Mouse (Mus musculus) lung, embryonic 14.5 days (tissue): ENCODE measurements around the gene Kctd5. TPM values are rescaled to one million over a fixed set of nuclear protein-coding genes. Genes with fewer than 3 reads are reported as not detected.
A peak's percentile ranks its signal among the peaks of the same experiment; 100 is the strongest.

Experiments used
- ATAC-seq: fragments of 200-750 bp; cut with Nextera tagmentation; 2 replicates; pipeline ENCODE4 v1.8.0; 2017; ENCODE audit warnings: mild to moderate bottlenecking, moderate TSS enrichment, moderate library complexity; ENCODE audit not compliant: insufficient read depth
- DNase-seq: peaks from one replicate; pipeline ENCODE4 v3.0.0-alpha.2; 2015
- H3K27ac ChIP-seq: fragments of 300-500 bp; sonication (generic); 2 replicates; pipeline ENCODE4 v1.5.1; 2014; ENCODE audit warnings: low read depth, mild to moderate bottlenecking, moderate library complexity
- H3K27me3 ChIP-seq: fragments of 300-500 bp; sonication (generic); 2 replicates; pipeline ENCODE4 v1.6.1; 2014; ENCODE audit warnings: low read length, control low read depth; ENCODE audit not compliant: insufficient read depth
- H3K36me3 ChIP-seq: fragments of 300-500 bp; sonication (generic); 2 replicates; pipeline ENCODE4 v1.6.1; 2014; ENCODE audit warnings: control low read depth; ENCODE audit not compliant: insufficient read depth
- H3K4me1 ChIP-seq: fragments of 300-500 bp; sonication (generic); 2 replicates; pipeline ENCODE4 v1.6.1; 2014; ENCODE audit warnings: antibody characterized with exemption, control low read depth; ENCODE audit not compliant: insufficient read depth
- H3K4me2 ChIP-seq: fragments of 300-500 bp; sonication (generic); 2 replicates; pipeline ENCODE4 v1.6.1; 2014; ENCODE audit warnings: mild to moderate bottlenecking
- H3K4me3 ChIP-seq: fragments of 300-500 bp; sonication (generic); 2 replicates; pipeline ENCODE4 v1.5.1; 2014; ENCODE audit warnings: low read depth, low read length
- H3K9ac ChIP-seq: fragments of 300-500 bp; sonication (generic); 2 replicates; pipeline ENCODE4 v1.6.1; 2014
- H3K9me3 ChIP-seq: fragments of 300-500 bp; sonication (generic); 2 replicates; pipeline ENCODE4 v1.6.1; 2016; ENCODE audit warnings: low read depth, low read length, control low read depth
- CTCF ChIP-seq: IDR thresholded peaks from 2 replicates; pipeline ENCODE4 v1.5.1; 2016; ENCODE audit warnings: antibody characterized with exemption, low read depth
- WGBS: fragments of 180-500 bp; shearing (Covaris S2); extraction: QIAGEN DNeasy Blood & Tissue Kit; methylation state at CpG from one replicate; pipeline ENCODE4 v1.1.7; 2014; 5-methylcytosine and 5-hydroxymethylcytosine counted together
- polyA plus RNA-seq: library from polyadenylated mRNA; unstranded; fragments of >200 nt; fragmentation: Nextera tagmentation; extraction: Ambion mirVana; gene quantifications from 2 replicates; pipeline ENCODE4 v1.2.1, GENCODE M21; 2014

Kctd5 gene
- 64.4 and 69.6 TPM in 2 replicates for polyA plus RNA-seq

DNA sequence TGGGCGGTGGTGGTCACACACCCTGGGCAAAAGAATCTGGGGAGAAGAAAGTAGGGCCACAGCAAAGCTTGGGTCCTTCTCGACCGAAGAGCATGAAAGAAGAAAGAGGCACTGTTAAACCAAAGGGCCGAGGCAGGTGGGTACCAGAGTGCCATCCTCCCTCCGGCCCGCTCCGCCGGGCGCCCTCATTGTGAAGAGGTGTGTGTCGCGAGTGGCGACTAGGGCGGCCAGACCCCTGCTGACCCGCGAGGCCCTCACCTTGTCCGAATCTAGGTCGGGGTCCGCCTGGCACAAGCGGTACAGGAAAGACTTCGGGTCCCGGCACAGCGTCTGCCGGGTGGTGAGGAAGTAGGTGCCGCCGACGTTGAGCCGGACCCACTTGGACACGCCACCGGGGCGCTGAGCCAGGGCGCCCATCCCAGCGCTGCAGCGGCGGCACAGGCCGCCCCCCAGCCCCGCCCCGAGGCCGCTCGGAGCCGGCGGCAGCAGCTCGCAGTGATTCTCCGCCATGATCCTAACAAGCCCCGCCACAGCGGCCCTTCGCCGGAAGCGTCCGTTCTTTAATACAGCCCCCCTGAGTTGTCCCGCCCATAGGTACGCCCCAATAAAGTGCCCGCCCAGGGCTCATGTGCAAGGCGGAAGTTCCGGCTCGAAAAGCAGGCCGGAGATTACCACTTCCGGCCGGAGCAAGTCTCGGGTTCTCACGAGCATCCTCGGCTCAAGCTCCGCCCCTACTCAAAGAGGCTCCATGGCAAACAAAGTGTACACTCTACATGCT lies at the start of gene Kctd5:
Gene Kctd5, minus strand, starts transcription at position 567 of the 778 bp plus-strand sequence.
- peak; percentile 99 for ATAC-seq
- Histone ChIP-seq H3K4me2 (peak within 1 kb of the TSS; percentile 76), H3K9ac (peak within 1 kb of the TSS; percentile 95), H3K4me1 (0 out of 2 replicates have a peak, but pooled peaks cover 6% of the 10 kb centered on the region), H3K27ac (peak within 1 kb of the TSS; percentile 80), H3K9me3 (no peaks in the 10 kb centered on the region), H3K36me3 (peaks cover 15% of the 10 kb centered on the region), H3K4me3 (peak within 1 kb of the TSS; percentile 97), H3K27me3 (no peaks in the 10 kb centered on the region)
- peak; percentile 99 for DNase-seq
- WGBS: under 1% methylated on average over 61 of the region's 62 CpGs
- TF ChIP-seq CTCF: no peak

DNA sequence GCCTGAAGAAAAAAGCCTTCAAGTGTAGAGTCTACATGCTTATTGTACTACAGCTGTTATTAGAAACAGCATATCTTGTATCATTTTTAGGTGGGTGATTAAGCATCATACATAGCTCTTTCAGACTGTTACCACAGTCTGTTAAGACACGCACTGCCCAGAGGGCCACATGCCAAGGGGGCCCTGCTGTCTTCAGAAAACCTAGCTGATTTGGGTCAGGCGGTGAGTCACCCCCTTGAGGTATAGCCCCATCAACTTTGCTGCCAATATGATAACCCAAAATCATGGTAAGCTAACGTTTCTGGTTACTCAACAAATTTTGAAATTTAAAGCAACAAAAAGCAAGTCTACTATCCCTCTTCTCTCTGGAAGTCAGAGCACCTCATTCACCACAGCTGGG lies 46.2 kb upstream of the Kctd5 start:
- Histone ChIP-seq H3K27me3 (no peaks in the 10 kb centered on the region), H3K4me2 (no peak overlapping the region), H3K36me3 (no peaks in the 10 kb centered on the region), H3K4me1 (no peaks in the 10 kb centered on the region), H3K4me3 (no peak overlapping the region), H3K27ac (no peak overlapping the region), H3K9ac (no peak overlapping the region), H3K9me3 (no peaks in the 10 kb centered on the region)
- no peak for TF ChIP-seq CTCF
- WGBS: 75% methylated on average over 3 of the region's 3 CpGs
- ATAC-seq (no peak), DNase-seq (no peak)

DNA sequence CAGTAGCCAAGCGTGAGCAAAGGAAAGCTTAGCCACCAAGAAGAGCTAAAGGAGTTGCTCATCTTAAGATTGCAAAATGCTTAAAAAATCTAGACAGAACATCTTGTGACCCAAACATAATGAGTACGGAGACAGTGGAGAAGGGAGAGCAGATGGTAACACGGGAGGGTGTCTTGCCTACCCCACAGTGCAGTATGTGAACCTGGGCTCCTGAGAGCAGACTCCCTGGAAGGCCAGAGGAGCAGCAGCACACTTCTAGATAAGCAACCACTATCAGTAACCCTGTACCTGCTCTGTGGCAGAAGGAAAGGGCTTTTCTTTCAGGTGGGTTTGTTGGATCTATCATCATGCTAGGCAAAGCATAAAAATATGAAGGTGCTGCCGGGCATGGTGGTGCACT lies 39.7 kb upstream of the Kctd5 start:
- Histone ChIP-seq H3K9ac (no peak overlapping the region), H3K4me2 (no peak overlapping the region), H3K27me3 (no peaks in the 10 kb centered on the region), H3K27ac (no peak overlapping the region), H3K4me1 (no peaks in the 10 kb centered on the region), H3K36me3 (peaks cover 17% of the 10 kb centered on the region; the same call in 1 of the 2 replicates), H3K4me3 (no peak overlapping the region), H3K9me3 (no peaks in the 10 kb centered on the region)
- TF ChIP-seq CTCF: no peak
- whole genome bisulfite sequencing: 85% methylated on average over 4 of the region's 4 CpGs
- no peak for DNase-seq
- no peak for ATAC-seq

DNA sequence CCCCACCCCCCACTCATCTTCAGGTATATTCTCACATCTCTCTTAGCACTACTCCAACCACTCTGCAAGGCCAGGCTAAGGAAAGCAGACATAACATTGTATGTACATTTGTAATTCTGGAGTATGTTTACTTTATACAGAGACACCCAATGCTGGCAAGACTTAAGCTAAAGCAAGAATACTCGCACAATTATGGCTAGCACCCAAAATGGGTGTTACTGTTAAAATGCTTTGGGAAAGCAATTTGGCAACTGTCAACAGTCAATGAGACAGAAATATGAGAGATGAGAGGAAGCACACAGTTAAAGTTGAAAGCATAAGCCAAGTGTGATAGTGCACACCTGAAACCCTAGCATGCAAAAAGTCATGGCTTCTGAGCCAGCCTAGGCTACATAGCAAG lies 38.0 kb upstream of the Kctd5 start:
- ATAC-seq (no peak), DNase-seq (peak; percentile 27)
- peaks cover 22% of the 10 kb centered on the region for H3K36me3 ChIP-seq
- H3K27me3 ChIP-seq: no peaks in the 10 kb centered on the region
- H3K4me1 ChIP-seq: no peaks in the 10 kb centered on the region
- H3K27ac ChIP-seq: no peak overlapping the region
- WGBS: 55% methylated on average over 1 of the region's 1 CpGs
- H3K9me3 ChIP-seq: no peaks in the 10 kb centered on the region
- no peak overlapping the region for H3K4me3 ChIP-seq
- no peak overlapping the region for H3K4me2 ChIP-seq
- TF ChIP-seq CTCF: no peak
- H3K9ac ChIP-seq: no peak overlapping the region

DNA sequence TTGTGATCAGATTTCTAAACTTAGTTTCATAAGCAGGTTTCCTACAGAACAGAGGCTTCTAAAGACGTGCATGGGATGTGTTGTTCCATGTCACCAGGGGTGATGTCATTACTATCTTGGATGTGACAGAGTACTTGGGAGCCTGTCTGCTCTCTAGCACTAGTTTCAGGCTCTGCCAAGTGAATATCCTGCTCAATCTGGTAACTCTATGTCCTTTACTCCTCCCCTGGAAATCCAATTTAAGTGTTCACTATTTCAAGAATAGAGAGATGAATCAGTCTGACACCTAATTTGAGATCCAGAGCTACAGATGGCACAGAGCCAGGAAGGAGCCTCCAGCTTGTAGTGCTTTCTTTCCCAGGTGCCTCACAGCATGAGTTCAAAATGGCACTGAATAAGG lies 35.6 kb upstream of the Kctd5 start:
- TF ChIP-seq CTCF: no peak
- Histone ChIP-seq H3K36me3 (peaks cover 39% of the 10 kb centered on the region), H3K4me3 (no peak overlapping the region), H3K4me1 (no peaks in the 10 kb centered on the region), H3K9me3 (no peaks in the 10 kb centered on the region), H3K27me3 (no peaks in the 10 kb centered on the region), H3K27ac (no peak overlapping the region), H3K9ac (no peak overlapping the region), H3K4me2 (no peak overlapping the region)
- no peak for DNase-seq
- ATAC-seq: no peak
- 61% methylated on average over 1 of the region's 1 CpGs for WGBS

DNA sequence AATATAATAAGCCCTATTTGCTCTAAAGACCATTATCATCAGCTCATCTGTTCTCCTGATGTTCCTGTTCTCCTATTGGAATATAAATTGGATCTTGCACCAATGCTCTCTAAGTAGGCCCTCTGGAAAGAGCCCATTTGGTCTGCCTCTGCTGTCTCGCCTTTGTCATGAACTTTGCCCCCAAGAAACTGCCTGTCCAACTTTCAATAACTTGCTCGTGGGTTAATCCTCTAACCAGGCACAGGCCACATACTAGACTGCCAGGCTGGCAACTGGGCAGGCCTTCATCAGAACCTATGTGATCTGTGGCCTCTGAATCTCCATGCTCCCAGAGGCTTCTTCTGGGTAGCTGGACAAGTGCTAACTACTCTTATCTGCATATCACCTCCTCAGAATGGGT lies 31.8 kb upstream of the Kctd5 start:
- WGBS: 79% methylated on average over 2 of the region's 2 CpGs
- DNase-seq (no peak), ATAC-seq (no peak)
- peaks cover 60% of the 10 kb centered on the region for H3K36me3 ChIP-seq
- no peak for TF ChIP-seq CTCF
- no peaks in the 10 kb centered on the region for H3K4me1 ChIP-seq
- H3K27ac ChIP-seq: no peak overlapping the region
- H3K4me2 ChIP-seq: no peak overlapping the region
- no peaks in the 10 kb centered on the region for H3K9me3 ChIP-seq
- no peak overlapping the region for H3K4me3 ChIP-seq
- no peaks in the 10 kb centered on the region for H3K27me3 ChIP-seq
- no peak overlapping the region for H3K9ac ChIP-seq

DNA sequence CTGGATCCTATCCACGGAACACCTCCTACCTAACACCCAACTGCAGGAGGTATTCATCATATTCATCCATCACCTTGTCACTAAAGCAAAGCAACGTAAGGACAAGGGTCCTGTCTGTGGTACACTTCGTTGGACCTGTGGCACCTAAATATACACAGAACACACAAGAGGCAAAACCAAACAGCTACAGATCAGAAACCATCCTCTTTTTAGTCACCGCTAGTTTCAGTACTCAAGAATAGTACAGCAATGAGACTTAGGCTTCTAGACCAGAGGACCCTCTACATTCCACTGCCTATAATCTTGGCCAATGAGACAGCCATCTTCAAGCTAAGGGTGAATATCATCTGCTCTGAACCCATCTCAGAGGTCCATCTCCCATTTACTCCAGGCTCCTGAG lies 25.1 kb upstream of the Kctd5 start:
- no peak overlapping the region for H3K9ac ChIP-seq
- no peak for ATAC-seq
- H3K4me2 ChIP-seq: no peak overlapping the region
- no peak for TF ChIP-seq CTCF
- no peak overlapping the region for H3K27ac ChIP-seq
- H3K9me3 ChIP-seq: no peaks in the 10 kb centered on the region
- H3K4me1 ChIP-seq: no peaks in the 10 kb centered on the region
- 78% methylated on average over 4 of the region's 4 CpGs for WGBS
- no peaks in the 10 kb centered on the region for H3K27me3 ChIP-seq
- no peak for DNase-seq
- no peak overlapping the region for H3K4me3 ChIP-seq
- H3K36me3 ChIP-seq: peaks cover 56% of the 10 kb centered on the region
